Mouse (Mus musculus) heart, postnatal 0 days (tissue): ENCODE results near the gene Hltf. TPM values are rescaled to one million over a fixed set of nuclear protein-coding genes. Genes with fewer than 3 reads are reported as not detected.

Experiments
- ATAC-seq: fragments of 200-750 bp; cut with Nextera tagmentation; 2 replicates; pipeline ENCODE4 v1.8.0; 2017; ENCODE audit warnings: low read depth, moderate number of reproducible peaks, moderate library complexity; ENCODE audit not compliant: insufficient read depth
- DNase-seq: peaks from one replicate; pipeline ENCODE4 v3.0.0-alpha.2; 2016; ENCODE audit warnings: low spot score
- H3K27ac ChIP-seq: fragments of 300-500 bp; sonication (generic); 2 replicates; pipeline ENCODE4 v1.5.1; 2014; ENCODE audit warnings: low read depth, mild to moderate bottlenecking
- H3K27me3 ChIP-seq: fragments of 300-500 bp; sonication (generic); 2 replicates; pipeline ENCODE4 v1.6.1; 2014; ENCODE audit warnings: low read length, mixed read lengths; ENCODE audit not compliant: control insufficient read depth, insufficient read depth
- H3K36me3 ChIP-seq: fragments of 300-500 bp; sonication (generic); replicated peaks from 2 replicates; pipeline ENCODE4 v1.6.1; 2014; ENCODE audit warnings: low read length, mixed read lengths; ENCODE audit not compliant: control insufficient read depth, insufficient read depth
- H3K4me1 ChIP-seq: fragments of 300-500 bp; sonication (generic); 2 replicates; pipeline ENCODE4 v1.6.1; 2014; ENCODE audit warnings: antibody characterized with exemption; ENCODE audit not compliant: control insufficient read depth, insufficient read depth
- H3K4me2 ChIP-seq: fragments of 300-500 bp; sonication (generic); 2 replicates; pipeline ENCODE4 v1.6.1; 2014; ENCODE audit warnings: low read depth, mild to moderate bottlenecking, low read length, moderate library complexity
- H3K4me3 ChIP-seq: fragments of 300-500 bp; sonication (generic); 2 replicates; pipeline ENCODE4 v1.5.1; 2014; ENCODE audit warnings: low read depth, low read length
- H3K9ac ChIP-seq: fragments of 300-500 bp; sonication (generic); replicated peaks from 2 replicates; pipeline ENCODE4 v1.6.1; 2014; ENCODE audit warnings: low read depth, low read length, mixed read lengths
- H3K9me3 ChIP-seq: fragments of 300-500 bp; sonication (generic); replicated peaks from 2 replicates; pipeline ENCODE4 v1.6.1; 2016; ENCODE audit warnings: low read length; ENCODE audit not compliant: control insufficient read depth
- CTCF ChIP-seq: IDR thresholded peaks from 2 replicates; pipeline ENCODE4 v1.5.1; 2016; ENCODE audit warnings: antibody characterized with exemption, control low read depth, low read depth
- EP300 ChIP-seq: IDR thresholded peaks from 2 replicates; pipeline ENCODE4 v1.6.1; 2016; ENCODE audit warnings: antibody characterized with exemption, low read depth
- WGBS: fragments of 180-500 bp; shearing (Covaris S2); extraction: QIAGEN DNeasy Blood & Tissue Kit; methylation state at CpG from one replicate; pipeline ENCODE4 v1.1.7; 2014; 5-methylcytosine and 5-hydroxymethylcytosine counted together
- polyA plus RNA-seq: library from polyadenylated mRNA; unstranded; fragments of >200 nt; fragmentation: Nextera tagmentation; extraction: Ambion mirVana; gene quantifications from 2 replicates; pipeline ENCODE4 v1.2.1, GENCODE M21; 2015
- total RNA-seq: library from RNA; depleted of rRNA; stranded (reverse); fragments of >200 nt; gene quantifications from 2 replicates; pipeline ENCODE4 v1.2.3, GENCODE M21; 2014; ENCODE audit warnings: low replicate concordance

The Hltf gene
- total and polyA plus RNA-seq, 2 experiments from 2014 or later = 8.9 to 9.6 TPM

- no peak overlapping the region for H3K4me2 ChIP-seq
- H3K4me3 ChIP-seq = no peak overlapping the region
- ATAC-seq = no peak
- DNase-seq = no peak
- H3K9ac ChIP-seq = no peak overlapping the region
- no peaks in the 10 kb centered on the region for H3K27me3 ChIP-seq
- H3K9me3 ChIP-seq = no peaks in the 10 kb centered on the region
- 40% methylated on average over 5 of the region's 5 CpGs for WGBS
- peaks cover 59% of the 10 kb centered on the region for H3K36me3 ChIP-seq
- peak overlapping the region; percentile 72 for H3K27ac ChIP-seq
- TF ChIP-seq CTCF = no peak
- TF ChIP-seq EP300 = no peak
- peaks cover 56% of the 10 kb centered on the region for H3K4me1 ChIP-seq
Observed at GRCm38 (mm10) chr3:20147647-20148046, 90.0 kb downstream of the Hltf start.

GRCm38 (mm10) chr3:20150511-20150910, 92.9 kb downstream of the Hltf start:
- no peaks in the 10 kb centered on the region for H3K27me3 ChIP-seq
- no peak for TF ChIP-seq CTCF
- TF ChIP-seq EP300 = no peak
- H3K4me2 ChIP-seq = no peak overlapping the region
- peaks cover 50% of the 10 kb centered on the region for H3K4me1 ChIP-seq
- DNase-seq (no peak), ATAC-seq (no peak)
- H3K36me3 ChIP-seq = peaks cover 45% of the 10 kb centered on the region
- no peak overlapping the region for H3K4me3 ChIP-seq
- WGBS = 44% methylated on average over 2 of the region's 2 CpGs
- H3K9ac ChIP-seq = no peak overlapping the region
- H3K27ac ChIP-seq = peak overlapping the region; percentile 48; the same call in 1 of the 2 replicates
- H3K9me3 ChIP-seq = no peaks in the 10 kb centered on the region

GRCm38 (mm10) chr3:20151651-20152050, 94.0 kb downstream of the Hltf start:
- no peak overlapping the region for H3K4me3 ChIP-seq
- DNase-seq (no peak), ATAC-seq (no peak)
- no peaks in the 10 kb centered on the region for H3K27me3 ChIP-seq
- H3K4me1 ChIP-seq = peaks cover 48% of the 10 kb centered on the region
- H3K9ac ChIP-seq = no peak overlapping the region
- no peaks in the 10 kb centered on the region for H3K9me3 ChIP-seq
- WGBS = 62% methylated on average over 3 of the region's 3 CpGs
- peak overlapping the region; percentile 15; the same call in 1 of the 2 replicates for H3K4me2 ChIP-seq
- peaks cover 43% of the 10 kb centered on the region for H3K36me3 ChIP-seq
- no peak for TF ChIP-seq EP300
- TF ChIP-seq CTCF = no peak
- H3K27ac ChIP-seq = no peak overlapping the region

GRCm38 (mm10) chr3:20154531-20155367, 97.1 kb downstream of the Hltf start, which contains the start of gene Gyg:
Gyg (minus strand) TSS chr3:20155317.
- DNase-seq (peak; percentile 70), ATAC-seq (peak; percentile 95)
- peak within 1 kb of the TSS; percentile 97 for H3K4me3 ChIP-seq
- under 1% methylated on average over 73 of the region's 73 CpGs for WGBS
- peak within 1 kb of the TSS; percentile 97 for H3K27ac ChIP-seq
- H3K27me3 ChIP-seq = no peaks in the 10 kb centered on the region
- peak within 1 kb of the TSS; percentile 98 for H3K9ac ChIP-seq
- peaks cover 27% of the 10 kb centered on the region for H3K4me1 ChIP-seq
- peak within 1 kb of the TSS; percentile 80 for H3K4me2 ChIP-seq
- peaks cover 22% of the 10 kb centered on the region; the same call in 1 of the 2 replicates for H3K36me3 ChIP-seq
- TF ChIP-seq CTCF (no peak), EP300 (no peak)
- H3K9me3 ChIP-seq = peaks cover 6% of the 10 kb centered on the region

- H3K4me2 ChIP-seq = peak overlapping the region; percentile 80
- TF ChIP-seq CTCF (no peak), EP300 (no peak)
- peak overlapping the region; percentile 97 for H3K4me3 ChIP-seq
- no peaks in the 10 kb centered on the region for H3K27me3 ChIP-seq
- H3K4me1 ChIP-seq = peaks cover 20% of the 10 kb centered on the region
- WGBS = 70% methylated on average over 6 of the region's 6 CpGs
- no peak for DNase-seq
- H3K27ac ChIP-seq = peak overlapping the region; percentile 97
- no peak for ATAC-seq
- peaks cover 6% of the 10 kb centered on the region for H3K9me3 ChIP-seq
- H3K36me3 ChIP-seq = peaks cover 15% of the 10 kb centered on the region; the same call in 1 of the 2 replicates
- peak overlapping the region; percentile 98 for H3K9ac ChIP-seq
Observed at GRCm38 (mm10) chr3:20155476-20155875, 97.9 kb downstream of the Hltf start.
